Mouse (Mus musculus): Measurements from ENCODE around the gene Gm13078.

The Gm13078 gene

DNA sequence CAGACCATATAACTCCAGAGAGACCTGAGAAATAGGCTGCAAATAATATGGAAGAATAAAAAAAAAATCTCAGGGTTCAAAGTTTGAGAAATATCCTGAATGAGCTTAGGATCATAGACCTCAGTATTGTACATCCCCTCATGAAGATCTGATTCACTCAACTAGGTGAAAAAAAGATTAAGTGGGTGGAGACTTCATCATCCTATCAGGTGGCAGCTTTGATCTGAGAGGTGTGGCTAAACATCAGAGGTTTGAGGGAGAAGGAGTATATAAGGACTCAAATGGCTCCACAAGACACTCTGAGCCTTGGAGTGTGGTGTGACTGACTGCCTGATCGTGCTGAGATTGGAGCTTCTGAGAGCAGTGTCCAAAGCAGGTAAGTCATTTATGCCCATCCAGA is at the start of gene Gm13078:
Gm13078 (plus strand) TSS at position 301 of the 400 bp plus-strand sequence.
- no peak for DNase-seq (ENCODE audit: low read depth, low spot score)

- no peak for DNase-seq (ENCODE audit: low read depth, low spot score)
These were observed 16.6 kb upstream of the Gm13078 start, which contains the start of gene Gm13089 for GRCm38 (mm10) chr4:143702611-143703010. Gene Gm13089, minus strand, starts transcription at chr4:143702711.

Data from 3T3-L1 (cell line).